Mouse (Mus musculus) duodenum, adult 2 months (tissue): ENCODE results near the gene Ighmbp2. TPM values are rescaled to one million over a fixed set of nuclear protein-coding genes. Genes with fewer than 3 reads are reported as not detected.

Experiments
- polyA plus RNA-seq: library from polyadenylated mRNA; depleted of rRNA; stranded (reverse); fragments of >200 nt; gene quantifications from 2 replicates; pipeline ENCODE4 v1.2.3, GENCODE M21; 2012; ENCODE audit warnings: low replicate concordance; rRNA removed

Gene Ighmbp2
- polyA plus RNA-seq = 4.2 and 4.4 TPM in 2 replicates

GRCm38 (mm10) chr19:3282572-3283467 is at the start of gene Ighmbp2, which contains the start of gene Mrpl21:
TSS of gene Ighmbp2 (minus strand) at chr19:3283017.
TSS of gene Mrpl21 (plus strand) at chr19:3282901.

DNA sequence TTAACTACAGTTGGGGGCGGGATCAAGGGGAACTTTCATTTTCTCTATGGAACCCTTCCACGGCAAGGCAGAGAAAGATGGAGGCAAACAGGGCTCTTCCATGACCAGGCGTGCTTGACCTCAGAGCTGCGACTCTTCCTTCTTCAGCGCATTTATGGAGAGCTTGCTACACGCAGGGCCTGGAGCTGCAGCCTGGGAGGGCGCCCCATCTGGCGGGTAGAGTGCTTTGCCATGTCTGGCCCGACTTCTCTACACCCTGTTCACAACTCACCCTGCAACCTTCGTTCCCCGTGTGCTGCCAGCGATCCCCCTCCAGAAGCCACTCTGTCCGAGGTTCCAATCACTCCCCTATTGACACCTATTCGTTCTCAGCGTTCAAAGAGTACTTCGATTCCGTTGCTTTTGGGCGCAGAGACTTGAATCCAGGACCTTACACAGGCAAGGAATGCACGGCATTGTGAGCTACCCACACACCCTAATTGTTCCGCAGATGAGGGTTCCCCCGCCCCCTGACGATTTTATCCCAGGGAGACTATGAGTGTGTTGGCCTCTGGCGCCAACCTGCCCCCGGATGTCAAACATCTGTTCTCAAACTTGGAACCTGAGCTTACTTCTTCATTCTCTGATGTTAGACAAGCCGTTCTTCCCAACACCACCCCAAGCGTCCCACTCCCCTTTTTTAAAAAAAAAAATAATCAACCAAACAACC is 39.6 kb upstream of the Ighmbp2 start, which contains the start of gene Cpt1a:
Cpt1a (plus strand) TSS at position 74 of the 709 bp plus-strand sequence.

Other genes starting within 250 kb of the Ighmbp2 start
- gene Mrpl21, start 116 bp downstream of the Ighmbp2 start, polyA plus RNA-seq = 40.3 and 63.7 TPM in 2 replicates
- gene Cpt1a, start 39.3 kb upstream of the Ighmbp2 start, polyA plus RNA-seq = 64.0 and 156 TPM in 2 replicates
- gene Tesmin, start 105.8 kb upstream of the Ighmbp2 start, polyA plus RNA-seq = 0.05 and 0.34 TPM in 2 replicates
- gene Gal, start 131.5 kb upstream of the Ighmbp2 start, polyA plus RNA-seq = 14.3 and 16.9 TPM in 2 replicates